In genomic region chr8:84661961-84662571, GRCm38 (mm10) we compare ENCODE assay signal across 8 mouse cellular contexts. TPM values are rescaled to one million over a fixed set of nuclear protein-coding genes. Genes with fewer than 3 reads are reported as not detected.
DNase-seq lines count a peak whose midpoint lies in the region; ATAC-seq lines count a peak whose summit lies in the region.

No protein-coding gene starts in this region.

- peak overlapping the region; percentile 81 for H3K27ac ChIP-seq in forebrain, embryonic 13.5 days
- peak overlapping the region; percentile 97 for H3K27ac ChIP-seq in liver, embryonic 16.5 days (ENCODE audit: low read length)

- H3K4me1 ChIP-seq in forebrain, embryonic 13.5 days, result peaks cover 47% of the 10 kb centered on the region
- peaks cover 58% of the 10 kb centered on the region for H3K4me1 ChIP-seq in liver, embryonic 16.5 days (ENCODE audit: control insufficient read depth, low read depth, low read length)

- H3K9ac ChIP-seq in forebrain, embryonic 13.5 days, result peak overlapping the region; percentile 90
- peak overlapping the region; percentile 86 for H3K9ac ChIP-seq in liver, embryonic 16.5 days (ENCODE audit: low read depth, low read length)

- H3K36me3 ChIP-seq in forebrain, embryonic 13.5 days (ENCODE audit: poor library complexity, severe bottlenecking), result no peaks in the 10 kb centered on the region
- no peaks in the 10 kb centered on the region for H3K36me3 ChIP-seq in liver, embryonic 16.5 days (ENCODE audit: control insufficient read depth, insufficient read depth)

- peak overlapping the region; percentile 92 for H3K4me2 ChIP-seq in forebrain, embryonic 13.5 days
- peak overlapping the region; percentile 99 for H3K4me2 ChIP-seq in liver, embryonic 16.5 days (ENCODE audit: low read depth, low read length)

- no peaks in the 10 kb centered on the region for H3K9me3 ChIP-seq in forebrain, embryonic 13.5 days (replicated peaks)
- H3K9me3 ChIP-seq in liver, embryonic 16.5 days (replicated peaks; ENCODE audit: control insufficient read depth, low read length), result no peaks in the 10 kb centered on the region

- peak; percentile 56 for DNase-seq in kidney, adult 11 months
- DNase-seq in kidney, adult 9 months, result no peak
- peak; percentile 62 for DNase-seq in adipocyte (ENCODE audit: low spot score)
- peak; percentile 75 for DNase-seq in induced T-regulatory cell, adult 2 months (ENCODE audit: low read depth)
- peak; percentile 35 for DNase-seq in right cerebral cortex, postnatal 25 days

- H3K4me3 ChIP-seq in forebrain, embryonic 13.5 days, result peak overlapping the region; percentile 79
- peak overlapping the region; percentile 81 for H3K4me3 ChIP-seq in liver, embryonic 16.5 days (ENCODE audit: low read depth, low read length)

- ATAC-seq in forebrain, embryonic 13.5 days, result peak; percentile 7; the same call in 1 of the 2 replicates
- ATAC-seq in liver, embryonic 16.5 days (ENCODE audit: low read depth), result 0 out of 2 replicates have a peak, but pooled peaks have one; percentile 0
- no peak for ATAC-seq in monocyte, adult 5-6 weeks (replicated peaks; ENCODE audit: insufficient number of reproducible peaks, low FRiP score, low TSS enrichment, poor library complexity, severe bottlenecking)

- WGBS in forebrain, embryonic 13.5 days, result under 1% methylated on average over 58 of the region's 61 CpGs
- under 1% methylated on average over 61 of the region's 61 CpGs for WGBS in liver, embryonic 16.5 days (ENCODE audit: insufficient replicate concordance)

- H3K27me3 ChIP-seq in forebrain, embryonic 13.5 days, result no peaks in the 10 kb centered on the region
- no peaks in the 10 kb centered on the region for H3K27me3 ChIP-seq in liver, embryonic 16.5 days (ENCODE audit: control insufficient read depth, insufficient read depth, low read depth, low read length)

RNA-seq across cellular contexts. Expression of gene Ier2, which starts 0.6 kb away (rescaled TPM):
- polyA plus RNA-seq in forebrain, embryonic 13.5 days (2015; fragmentation: Nextera tagmentation; extraction: Ambion mirVana), result 35.2 and 35.4 TPM in 2 replicates
- polyA plus RNA-seq in liver, embryonic 16.5 days (2015; fragmentation: Nextera tagmentation; extraction: Ambion mirVana), result 17.3 and 20.3 TPM in 2 replicates
- 92.1 to 198 TPM (median 119 TPM) in 3 replicates for total RNA-seq in monocyte, adult 5-6 weeks (2017)

RNA-seq across cellular contexts. Expression of gene Trmt1, which starts 24.0 kb away (rescaled TPM):
- polyA plus RNA-seq in forebrain, embryonic 13.5 days (2015; fragmentation: Nextera tagmentation; extraction: Ambion mirVana), result 53.5 and 59.1 TPM in 2 replicates
- polyA plus RNA-seq in liver, embryonic 16.5 days (2015; fragmentation: Nextera tagmentation; extraction: Ambion mirVana), result 27.3 and 27.7 TPM in 2 replicates
- 40.1 to 46.6 TPM (median 44.7 TPM) in 3 replicates for total RNA-seq in monocyte, adult 5-6 weeks (2017)

RNA-seq across cellular contexts. Expression of gene Nacc1, which starts 25.6 kb away (rescaled TPM):
- polyA plus RNA-seq in forebrain, embryonic 13.5 days (2015; fragmentation: Nextera tagmentation; extraction: Ambion mirVana), result 16.1 and 18.6 TPM in 2 replicates
- 5.4 and 6.3 TPM in 2 replicates for polyA plus RNA-seq in liver, embryonic 16.5 days (2015; fragmentation: Nextera tagmentation; extraction: Ambion mirVana)
- 29.0 to 50.5 TPM (median 36.3 TPM) in 3 replicates for total RNA-seq in monocyte, adult 5-6 weeks (2017)

RNA-seq across cellular contexts. Expression of gene Lyl1, which starts 39.2 kb away (rescaled TPM):
- 1.9 and 2.1 TPM in 2 replicates for polyA plus RNA-seq in forebrain, embryonic 13.5 days (2015; fragmentation: Nextera tagmentation; extraction: Ambion mirVana)
- 43.7 and 45.6 TPM in 2 replicates for polyA plus RNA-seq in liver, embryonic 16.5 days (2015; fragmentation: Nextera tagmentation; extraction: Ambion mirVana)
- 41.7 to 46.2 TPM (median 45.0 TPM) in 3 replicates for total RNA-seq in monocyte, adult 5-6 weeks (2017)
